Mouse (Mus musculus): ENCODE measurements at regions not wholly inside any gene's neighbourhood (a gene's known extent, or its start where the extent isn't known, plus 50 kb on each side); places are given as distances from the start of the nearest gene placed in this dataset.

GRCm38 (mm10) chr8:7894338-7894737 lies 766.7 kb downstream of the Efnb2 start:
- Histone ChIP-seq H3K27ac (no peak overlapping the region), H3K9me3 (replicated peaks) (no peaks in the 10 kb centered on the region), H3K36me3 (no peaks in the 10 kb centered on the region), H3K4me2 (no peak overlapping the region), H3K9ac (no peak overlapping the region), H3K4me3 (no peak overlapping the region), H3K27me3 (no peaks in the 10 kb centered on the region), H3K4me1 (replicated peaks) (0 out of 2 replicates have a peak, but pooled peaks cover 4% of the 10 kb centered on the region)
- ATAC-seq (replicated peaks; ENCODE audit: insufficient number of reproducible peaks, insufficient read depth, low FRiP score, low read depth), result no peak
- 64% methylated on average over 3 of the region's 3 CpGs for WGBS

GRCm38 (mm10) chr8:7853169-7853568 lies 807.9 kb downstream of the Efnb2 start:
- H3K4me1 ChIP-seq (replicated peaks), result no peaks in the 10 kb centered on the region
- H3K36me3 ChIP-seq, result no peaks in the 10 kb centered on the region
- no peaks in the 10 kb centered on the region for H3K27me3 ChIP-seq
- H3K9ac ChIP-seq, result no peak overlapping the region
- no peaks in the 10 kb centered on the region for H3K9me3 ChIP-seq (replicated peaks)
- no peak overlapping the region for H3K27ac ChIP-seq
- H3K4me2 ChIP-seq, result no peak overlapping the region
- ATAC-seq (replicated peaks; ENCODE audit: insufficient number of reproducible peaks, insufficient read depth, low FRiP score, low read depth), result no peak
- WGBS, result 67% methylated on average over 1 of the region's 1 CpGs
- H3K4me3 ChIP-seq, result no peak overlapping the region

GRCm38 (mm10) chr8:7850573-7850972 lies 810.5 kb downstream of the Efnb2 start:
- Histone ChIP-seq H3K9me3 (replicated peaks) (no peaks in the 10 kb centered on the region), H3K27ac (no peak overlapping the region), H3K9ac (no peak overlapping the region), H3K36me3 (no peaks in the 10 kb centered on the region), H3K4me1 (replicated peaks) (no peaks in the 10 kb centered on the region), H3K4me2 (no peak overlapping the region), H3K4me3 (no peak overlapping the region), H3K27me3 (no peaks in the 10 kb centered on the region)
- no peak for ATAC-seq (replicated peaks; ENCODE audit: insufficient number of reproducible peaks, insufficient read depth, low FRiP score, low read depth)

GRCm38 (mm10) chr8:7831948-7832347 lies 829.1 kb downstream of the Efnb2 start:
- no peak for ATAC-seq (replicated peaks; ENCODE audit: insufficient number of reproducible peaks, insufficient read depth, low FRiP score, low read depth)
- no peak overlapping the region for H3K9ac ChIP-seq
- no peak overlapping the region for H3K4me3 ChIP-seq
- no peaks in the 10 kb centered on the region for H3K4me1 ChIP-seq (replicated peaks)
- H3K27ac ChIP-seq, result no peak overlapping the region
- H3K36me3 ChIP-seq, result no peaks in the 10 kb centered on the region
- H3K4me2 ChIP-seq, result no peak overlapping the region
- no peaks in the 10 kb centered on the region for H3K9me3 ChIP-seq (replicated peaks)
- H3K27me3 ChIP-seq, result no peaks in the 10 kb centered on the region
- WGBS, result 57% methylated on average over 5 of the region's 5 CpGs

GRCm38 (mm10) chr8:7827811-7828210 lies 833.2 kb downstream of the Efnb2 start:
- H3K9me3 ChIP-seq (replicated peaks), result no peaks in the 10 kb centered on the region
- no peak for ATAC-seq (replicated peaks; ENCODE audit: insufficient number of reproducible peaks, insufficient read depth, low FRiP score, low read depth)
- no peak overlapping the region for H3K27ac ChIP-seq
- H3K36me3 ChIP-seq, result no peaks in the 10 kb centered on the region
- WGBS, result 67% methylated on average over 1 of the region's 1 CpGs
- no peak overlapping the region for H3K9ac ChIP-seq
- H3K4me2 ChIP-seq, result no peak overlapping the region
- no peak overlapping the region for H3K4me3 ChIP-seq
- no peaks in the 10 kb centered on the region for H3K4me1 ChIP-seq (replicated peaks)
- H3K27me3 ChIP-seq, result no peaks in the 10 kb centered on the region

GRCm38 (mm10) chr8:7808395-7808794 lies 852.6 kb downstream of the Efnb2 start:
- ATAC-seq (replicated peaks; ENCODE audit: insufficient number of reproducible peaks, insufficient read depth, low FRiP score, low read depth), result no peak
- no peak overlapping the region for H3K9ac ChIP-seq
- no peaks in the 10 kb centered on the region for H3K9me3 ChIP-seq (replicated peaks)
- H3K36me3 ChIP-seq, result no peaks in the 10 kb centered on the region
- H3K27ac ChIP-seq, result no peak overlapping the region
- H3K4me2 ChIP-seq, result no peak overlapping the region
- H3K4me1 ChIP-seq (replicated peaks), result 0 out of 2 replicates have a peak, but pooled peaks cover 3% of the 10 kb centered on the region
- 34% methylated on average over 1 of the region's 1 CpGs for WGBS
- H3K4me3 ChIP-seq, result no peak overlapping the region
- H3K27me3 ChIP-seq, result no peaks in the 10 kb centered on the region

GRCm38 (mm10) chr8:7799221-7799620 lies 861.8 kb downstream of the Efnb2 start:
- H3K9me3 ChIP-seq (replicated peaks), result no peaks in the 10 kb centered on the region
- ATAC-seq (replicated peaks; ENCODE audit: insufficient number of reproducible peaks, insufficient read depth, low FRiP score, low read depth), result no peak
- H3K9ac ChIP-seq, result no peak overlapping the region
- no peaks in the 10 kb centered on the region for H3K4me1 ChIP-seq (replicated peaks)
- H3K4me3 ChIP-seq, result no peak overlapping the region
- no peak overlapping the region for H3K4me2 ChIP-seq
- no peak overlapping the region for H3K27ac ChIP-seq
- H3K27me3 ChIP-seq, result no peaks in the 10 kb centered on the region
- no peaks in the 10 kb centered on the region for H3K36me3 ChIP-seq
- 65% methylated on average over 3 of the region's 3 CpGs for WGBS

GRCm38 (mm10) chr8:7796156-7796555 lies 864.9 kb downstream of the Efnb2 start:
- H3K4me1 ChIP-seq (replicated peaks), result no peaks in the 10 kb centered on the region
- H3K36me3 ChIP-seq, result no peaks in the 10 kb centered on the region
- no peaks in the 10 kb centered on the region for H3K27me3 ChIP-seq
- H3K4me2 ChIP-seq, result no peak overlapping the region
- no peaks in the 10 kb centered on the region for H3K9me3 ChIP-seq (replicated peaks)
- H3K4me3 ChIP-seq, result no peak overlapping the region
- 79% methylated on average over 4 of the region's 4 CpGs for WGBS
- H3K27ac ChIP-seq, result no peak overlapping the region
- no peak overlapping the region for H3K9ac ChIP-seq
- no peak for ATAC-seq (replicated peaks; ENCODE audit: insufficient number of reproducible peaks, insufficient read depth, low FRiP score, low read depth)

- Histone ChIP-seq H3K4me3 (no peak overlapping the region), H3K4me2 (no peak overlapping the region), H3K27ac (no peak overlapping the region), H3K4me1 (replicated peaks) (no peaks in the 10 kb centered on the region), H3K9me3 (replicated peaks) (no peaks in the 10 kb centered on the region), H3K27me3 (no peaks in the 10 kb centered on the region), H3K9ac (no peak overlapping the region), H3K36me3 (no peaks in the 10 kb centered on the region)
- ATAC-seq (replicated peaks; ENCODE audit: insufficient number of reproducible peaks, insufficient read depth, low FRiP score, low read depth), result no peak
- 65% methylated on average over 3 of the region's 3 CpGs for WGBS
Observed at GRCm38 (mm10) chr8:7763820-7764219, 897.2 kb downstream of the Efnb2 start.

- H3K27me3 ChIP-seq, result no peaks in the 10 kb centered on the region
- WGBS, result 71% methylated on average over 4 of the region's 4 CpGs
- no peak overlapping the region for H3K4me2 ChIP-seq
- no peaks in the 10 kb centered on the region for H3K9me3 ChIP-seq (replicated peaks)
- no peaks in the 10 kb centered on the region for H3K4me1 ChIP-seq (replicated peaks)
- H3K9ac ChIP-seq, result no peak overlapping the region
- no peak overlapping the region for H3K27ac ChIP-seq
- ATAC-seq (replicated peaks; ENCODE audit: insufficient number of reproducible peaks, insufficient read depth, low FRiP score, low read depth), result no peak
- H3K36me3 ChIP-seq, result no peaks in the 10 kb centered on the region
- H3K4me3 ChIP-seq, result no peak overlapping the region
Observed at GRCm38 (mm10) chr8:7760987-7761386, 900.1 kb downstream of the Efnb2 start.

- H3K27ac ChIP-seq, result no peak overlapping the region
- H3K4me1 ChIP-seq (replicated peaks), result no peaks in the 10 kb centered on the region
- H3K36me3 ChIP-seq, result no peaks in the 10 kb centered on the region
- ATAC-seq (replicated peaks; ENCODE audit: insufficient number of reproducible peaks, insufficient read depth, low FRiP score, low read depth), result no peak
- no peaks in the 10 kb centered on the region for H3K9me3 ChIP-seq (replicated peaks)
- no peaks in the 10 kb centered on the region for H3K27me3 ChIP-seq
- 14% methylated on average over 2 of the region's 2 CpGs for WGBS
- H3K4me3 ChIP-seq, result no peak overlapping the region
- H3K4me2 ChIP-seq, result no peak overlapping the region
- no peak overlapping the region for H3K9ac ChIP-seq
Observed at GRCm38 (mm10) chr8:7732726-7733125, 928.3 kb downstream of the Efnb2 start.

- no peak overlapping the region for H3K4me2 ChIP-seq
- no peaks in the 10 kb centered on the region for H3K36me3 ChIP-seq
- H3K27me3 ChIP-seq, result no peaks in the 10 kb centered on the region
- H3K4me1 ChIP-seq (replicated peaks), result no peaks in the 10 kb centered on the region
- H3K9me3 ChIP-seq (replicated peaks), result no peaks in the 10 kb centered on the region
- ATAC-seq (replicated peaks; ENCODE audit: insufficient number of reproducible peaks, insufficient read depth, low FRiP score, low read depth), result no peak
- H3K27ac ChIP-seq, result no peak overlapping the region
- WGBS, result 88% methylated on average over 3 of the region's 3 CpGs
- H3K9ac ChIP-seq, result no peak overlapping the region
- H3K4me3 ChIP-seq, result no peak overlapping the region
Observed at GRCm38 (mm10) chr8:7721880-7722279, 939.2 kb downstream of the Efnb2 start.

All from heart, embryonic 15.5 days (tissue).